Mouse (Mus musculus) layer of hippocampus, adult 18-20 months (tissue): Measurements from ENCODE around the gene Tbxas1. TPM values are rescaled to one million over a fixed set of nuclear protein-coding genes. Genes with fewer than 3 reads are reported as not detected.
A peak's percentile ranks its signal among the peaks of the same experiment; 100 is the strongest.

Experiments
- DNase-seq, 2 experiments: peaks; one replicate each; pipeline ENCODE4 v3.0.0; 2022; ENCODE audit warnings: low spot score in 2 of 2
- total RNA-seq, 2 experiments: library from RNA; stranded (reverse); gene quantifications; 2 replicates each; pipeline ENCODE4 v1.2.3; 2021

Tbxas1 gene
- total RNA-seq, 2 experiments from 2014 or later: 1.9 to 2.7 TPM

DNA sequence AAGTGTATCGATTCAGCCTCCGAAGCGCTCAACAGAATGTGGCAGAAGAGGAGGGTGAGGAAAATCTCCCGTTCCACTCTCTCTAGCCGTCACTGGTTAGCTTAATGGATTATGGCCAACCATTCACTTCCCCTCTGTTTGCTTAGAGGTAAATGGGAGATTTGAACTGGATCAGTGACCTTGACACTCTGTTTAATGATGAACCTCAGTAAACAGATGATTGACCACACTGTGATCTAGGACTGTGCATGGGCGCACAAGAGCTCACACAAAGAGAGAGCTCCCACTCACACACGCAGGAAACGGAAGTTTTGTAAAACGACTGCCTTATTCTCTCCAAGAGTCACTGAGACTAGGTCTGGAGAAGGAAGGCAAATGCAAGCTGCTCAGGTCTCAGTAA lies 84.3 kb downstream of the Tbxas1 start:
- DNase-seq: no peak

DNA sequence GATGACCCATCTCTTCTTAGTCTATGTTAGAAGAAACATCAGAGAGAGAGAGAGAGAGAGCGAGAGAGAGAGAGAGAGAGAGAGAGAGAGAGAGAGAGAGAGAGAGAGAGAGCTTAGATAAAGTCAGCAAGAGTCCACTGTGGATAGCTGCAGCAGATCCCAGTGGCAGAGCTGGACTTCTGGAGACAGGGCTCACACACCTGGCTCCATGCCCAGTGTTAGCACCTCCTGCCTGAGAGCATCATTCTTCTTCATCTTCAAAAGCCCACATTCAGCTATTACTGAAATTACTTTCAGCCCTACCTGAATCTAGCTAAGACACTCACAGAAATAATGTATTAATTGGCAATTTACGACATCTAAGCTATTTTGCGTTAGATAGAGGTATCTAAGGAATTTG lies 85.2 kb downstream of the Tbxas1 start:
- no peak for DNase-seq

DNA sequence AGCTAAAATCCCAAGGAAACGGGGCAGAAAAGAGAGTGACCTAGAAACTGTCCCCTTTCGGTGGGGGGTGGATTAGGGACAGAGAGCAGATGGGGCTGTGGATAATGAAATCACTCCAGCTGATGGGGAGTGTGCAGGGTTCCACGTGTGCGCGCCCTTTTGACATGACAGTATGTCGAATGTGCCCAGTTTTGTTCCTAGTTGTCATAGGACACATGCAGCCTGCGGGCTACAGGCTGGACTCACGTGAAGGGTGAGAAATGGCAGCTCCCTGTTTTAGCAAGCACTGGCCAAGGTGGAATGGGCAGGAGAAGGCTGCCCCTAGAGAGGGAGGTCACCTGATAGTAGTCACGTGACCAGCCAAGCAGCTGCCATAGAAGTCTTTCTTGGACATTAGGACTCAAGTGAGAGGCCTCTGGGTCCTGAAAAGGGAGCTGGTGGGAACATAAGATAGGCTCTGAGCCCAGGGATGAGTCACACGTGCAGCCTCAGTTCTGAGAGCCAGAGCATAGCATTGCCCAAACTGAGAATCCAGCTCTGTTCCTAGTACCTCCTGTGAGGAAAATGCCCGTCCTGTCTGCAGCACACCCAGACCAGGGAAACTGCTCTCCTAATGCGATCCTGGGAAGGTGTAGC lies 85.7 kb downstream of the Tbxas1 start:
- DNase-seq: peak; percentile 21 to 74

DNA sequence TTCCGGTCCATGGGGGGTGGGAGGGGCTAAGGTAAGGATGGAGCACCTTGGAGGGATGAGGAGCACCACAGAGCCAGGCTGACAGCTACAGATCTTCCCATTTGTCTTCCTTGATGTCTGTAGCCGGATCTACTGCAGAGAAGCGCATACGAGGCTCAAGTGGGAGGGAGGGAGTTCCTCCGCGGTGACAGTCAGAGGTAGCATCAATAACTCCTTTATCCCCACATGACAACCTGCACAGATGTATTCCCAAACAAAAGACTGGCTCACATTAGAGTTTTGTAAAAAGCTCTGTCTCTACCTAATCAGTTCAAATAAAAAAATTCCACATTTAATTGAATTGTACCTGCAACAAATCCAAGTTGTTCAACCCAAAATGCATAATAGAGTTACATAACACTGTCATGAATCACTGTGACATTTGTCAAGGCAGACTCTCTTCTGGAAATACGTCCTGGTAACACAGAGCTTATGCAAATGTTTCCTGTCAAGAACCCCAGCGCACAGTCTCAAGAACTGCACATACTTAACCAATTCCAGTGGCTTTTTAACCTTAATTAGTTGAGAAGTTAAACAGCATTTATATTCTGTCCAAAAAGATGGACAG lies 86.3 kb downstream of the Tbxas1 start:
- peak; percentile 17 to 60 for DNase-seq

DNA sequence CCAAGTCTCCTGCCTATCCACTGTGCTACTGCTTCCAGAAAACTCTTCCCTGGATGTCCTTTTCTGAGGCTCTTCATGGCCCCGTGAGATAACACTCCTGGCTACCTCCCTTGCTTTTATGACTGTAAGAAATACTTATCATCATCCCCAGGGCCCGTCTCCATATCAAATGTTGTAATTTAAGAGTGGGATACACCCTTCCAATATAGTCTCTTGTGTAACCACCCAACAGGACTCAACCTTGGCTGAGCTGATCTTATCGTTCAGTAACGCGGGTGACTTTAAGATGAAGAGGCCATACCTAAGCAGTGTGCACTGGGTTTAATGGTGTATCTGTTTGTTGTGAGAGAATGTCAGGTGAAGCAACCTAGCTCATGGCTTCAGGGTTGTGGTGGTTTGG lies 91.6 kb downstream of the Tbxas1 start:
- DNase-seq: no peak

DNA sequence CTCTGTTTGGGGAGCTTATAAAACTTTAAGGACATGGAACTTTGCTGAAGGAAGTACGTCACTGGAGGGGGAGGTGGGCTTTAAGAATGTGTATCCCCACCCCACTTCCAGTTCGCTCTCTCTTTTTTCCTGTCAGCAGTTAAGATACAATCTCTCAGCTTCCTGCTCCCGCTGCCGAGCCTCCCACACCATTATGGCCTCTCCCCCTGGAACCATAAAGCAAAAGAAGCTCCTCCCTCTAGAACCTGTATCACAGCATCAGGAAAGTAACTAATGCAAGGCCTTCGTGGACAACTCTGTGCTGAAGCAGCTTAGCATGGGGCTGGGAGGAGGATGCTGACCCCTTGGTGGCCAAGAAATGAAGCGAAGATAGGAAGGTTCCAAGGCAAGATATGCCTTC lies 92.1 kb downstream of the Tbxas1 start:
- DNase-seq: no peak

DNA sequence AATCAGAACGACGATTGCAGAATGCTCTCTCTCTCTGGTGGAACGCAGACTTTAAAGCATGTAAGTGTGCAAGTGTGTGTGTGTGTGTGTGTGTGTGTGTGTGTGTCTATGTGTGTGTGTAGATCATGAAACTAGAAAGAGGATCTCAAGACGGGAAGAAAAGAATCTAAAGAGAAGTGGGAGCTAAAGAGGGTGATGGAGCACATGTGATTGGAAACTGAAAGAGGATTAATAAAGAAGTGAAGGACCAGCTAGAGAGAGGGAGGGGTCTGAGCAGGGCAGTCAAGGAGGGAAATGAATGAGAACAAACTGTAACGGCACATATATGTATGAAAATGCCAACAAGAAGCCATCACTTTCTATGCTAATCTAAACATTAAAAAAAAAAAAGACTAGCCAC lies 92.8 kb downstream of the Tbxas1 start:
- no peak for DNase-seq

DNA sequence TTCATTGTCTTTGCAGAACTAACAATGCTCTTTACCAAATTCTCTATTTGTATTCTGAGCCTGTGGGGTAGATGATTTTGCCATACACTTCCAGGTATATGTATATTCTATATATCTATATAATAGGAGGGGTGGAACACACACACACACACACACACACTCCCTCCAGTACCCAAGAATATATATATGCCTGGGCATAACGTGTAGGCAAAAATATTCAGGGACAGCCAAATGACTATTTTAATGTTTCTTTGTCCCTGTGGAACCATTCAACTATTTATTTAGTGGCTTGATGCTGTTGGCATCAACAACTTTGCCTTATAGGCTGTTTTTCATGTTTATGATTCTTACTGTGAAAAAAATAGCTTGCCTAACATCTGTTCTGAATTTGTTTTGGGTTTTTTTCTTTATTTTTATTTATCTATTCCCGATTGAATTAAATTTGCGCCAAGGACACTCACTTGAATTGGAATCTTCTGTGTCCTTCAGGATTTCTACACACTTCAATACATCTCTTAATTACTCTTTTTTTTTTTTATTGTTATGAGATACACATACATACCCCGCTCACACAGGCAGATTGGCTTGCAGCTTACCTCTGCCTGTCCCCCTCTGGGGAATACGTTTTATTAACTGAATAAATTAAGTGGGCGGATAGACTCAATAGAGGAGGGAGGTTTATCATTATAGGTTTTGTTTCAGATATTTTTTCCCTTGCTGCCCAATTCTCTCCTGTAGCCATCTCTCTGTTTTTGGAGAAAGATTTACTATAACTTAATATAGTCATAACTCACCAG lies 94.9 kb downstream of the Tbxas1 start:
- no peak for DNase-seq

DNA sequence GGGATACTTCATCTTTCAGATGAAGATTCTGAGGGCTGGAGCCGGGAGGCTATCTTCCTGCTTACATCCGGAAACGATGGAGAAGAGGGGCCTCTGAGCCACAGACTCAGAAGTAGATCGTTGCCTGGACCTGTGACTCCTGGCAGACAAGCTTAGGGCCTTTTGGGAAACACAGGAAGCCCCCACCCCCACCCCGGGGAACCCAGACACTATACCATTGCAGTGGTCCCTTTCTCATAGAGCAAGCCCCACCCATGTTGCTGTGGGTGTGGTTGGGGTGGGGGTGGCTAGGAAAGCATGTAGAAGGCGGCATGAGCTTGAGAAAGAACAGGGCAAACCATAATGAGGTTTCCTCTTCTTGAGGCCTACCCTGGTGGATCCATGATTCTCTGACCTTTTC lies 95.6 kb downstream of the Tbxas1 start:
- DNase-seq: no peak

DNA sequence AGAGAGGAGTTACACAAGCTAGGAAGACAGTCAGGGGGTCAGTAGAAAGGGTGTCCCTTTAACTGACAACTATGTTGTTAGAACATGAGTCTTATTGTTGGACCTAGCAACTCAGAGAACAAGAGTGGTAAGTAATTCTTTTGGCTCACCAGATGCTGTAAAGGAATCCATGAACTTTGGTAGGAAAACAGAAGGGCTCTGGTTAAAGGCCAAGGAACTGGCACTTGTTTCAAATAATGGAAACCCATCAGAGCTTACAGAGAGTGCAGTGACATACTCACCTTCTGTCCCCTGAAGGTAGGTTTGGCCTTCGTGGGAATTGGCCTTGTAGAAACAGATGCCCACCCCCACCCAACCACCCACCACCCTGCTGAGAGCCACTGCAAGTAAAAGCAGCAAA lies 97.6 kb downstream of the Tbxas1 start:
- DNase-seq: no peak

DNA sequence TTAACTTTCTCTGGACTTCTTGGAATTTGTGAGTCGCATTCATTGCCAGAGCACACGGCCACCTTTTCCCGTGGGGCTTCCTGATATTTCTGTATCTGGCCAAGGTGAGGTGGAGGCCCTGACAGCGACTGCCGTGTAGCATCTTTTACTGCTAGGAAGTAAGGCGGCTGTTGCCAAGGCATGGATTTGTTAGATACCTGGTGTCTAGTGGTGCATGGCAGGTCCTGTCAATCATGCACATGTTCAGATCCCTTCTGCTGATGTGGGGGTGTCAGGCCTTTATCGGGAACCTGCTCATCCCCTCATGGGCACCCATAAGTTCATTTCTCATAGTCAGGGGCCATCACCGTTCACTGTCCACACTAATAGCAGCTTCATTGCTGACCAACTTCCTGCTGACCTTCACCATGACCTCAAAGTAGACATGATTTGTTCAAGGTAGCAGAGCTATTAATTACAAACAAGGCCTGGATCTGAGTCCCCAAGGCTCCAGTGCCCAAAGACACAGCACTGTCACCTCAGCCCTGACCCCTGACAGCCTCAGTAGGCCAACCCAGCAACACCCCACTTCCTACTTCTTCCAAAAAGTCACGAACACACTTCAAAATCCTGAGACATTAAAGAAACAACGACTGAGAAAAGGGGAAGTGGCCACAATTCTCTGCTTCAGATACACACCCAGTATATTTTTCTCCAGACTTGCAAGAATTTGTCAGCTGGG lies 98.4 kb downstream of the Tbxas1 start:
- no peak for DNase-seq

DNA sequence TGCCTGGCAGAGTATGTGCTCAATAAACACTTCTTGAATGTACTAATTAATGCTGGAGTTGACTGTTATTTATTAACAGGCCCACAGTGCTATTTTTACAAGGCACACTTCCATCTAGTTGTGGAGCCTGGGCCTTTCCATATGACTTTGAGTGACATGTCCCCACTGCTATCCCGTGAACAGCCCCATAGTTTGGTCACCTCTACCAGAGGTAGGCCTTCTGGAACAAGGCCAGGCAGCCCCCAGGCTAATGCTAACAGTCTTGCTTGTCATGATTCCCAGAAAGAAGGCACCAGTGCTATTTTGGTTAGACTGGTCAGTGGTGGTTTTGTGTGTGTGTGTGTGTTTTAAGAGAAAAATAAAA lies 98.9 kb downstream of the Tbxas1 start:
- DNase-seq: no peak

DNA sequence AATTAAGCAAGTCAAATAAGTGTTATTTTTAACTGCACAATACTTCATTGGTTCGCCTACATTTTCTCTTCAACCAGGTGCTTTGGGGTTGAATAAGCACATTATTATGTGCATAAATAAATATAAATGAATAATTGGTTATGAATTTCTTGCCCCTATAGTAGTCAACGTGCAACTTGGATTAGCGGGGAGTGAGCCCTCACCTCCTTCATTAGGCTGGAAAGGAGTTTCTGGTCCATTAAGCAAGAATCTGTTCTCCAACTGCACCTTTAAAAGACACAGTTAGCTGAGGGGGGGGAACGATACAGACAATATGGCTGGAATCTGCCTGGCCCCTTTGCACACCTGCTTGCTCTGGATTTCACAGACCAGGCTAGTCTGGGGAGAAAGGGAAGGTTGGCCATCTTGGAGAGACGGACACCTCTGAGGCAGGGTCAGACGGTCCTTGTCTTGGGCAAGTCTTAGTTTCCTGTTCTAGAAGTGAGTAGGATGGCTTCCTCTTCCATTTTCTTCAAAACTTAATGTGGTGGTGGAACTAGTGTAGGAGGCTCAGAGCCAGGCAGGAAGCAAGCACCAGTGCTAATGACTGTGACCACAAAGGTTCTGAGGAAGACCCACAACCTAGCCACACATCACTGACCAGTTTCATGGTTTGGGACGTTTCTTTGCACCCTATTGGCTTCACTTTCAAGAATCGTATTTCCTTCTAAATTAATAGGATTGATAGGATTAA lies 99.5 kb downstream of the Tbxas1 start:
- DNase-seq: no peak

DNA sequence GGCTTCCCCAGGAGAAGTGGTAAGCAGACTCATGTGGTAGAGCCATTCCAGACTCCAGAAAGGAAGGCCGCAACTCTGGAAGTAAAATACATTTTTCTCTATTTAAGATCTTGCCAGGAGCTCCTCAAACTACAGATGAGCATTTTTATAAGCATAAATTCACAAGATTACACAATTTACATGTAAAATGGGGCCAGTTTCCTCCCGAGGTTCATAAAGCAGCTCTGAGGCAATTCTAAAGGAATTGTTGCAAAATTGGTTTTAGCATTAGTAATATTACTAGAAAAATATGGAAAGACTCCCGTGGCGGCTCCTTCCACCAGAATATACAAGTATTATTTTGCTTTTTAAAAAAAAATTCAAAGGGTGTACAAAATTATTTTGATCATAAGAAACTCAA lies 100.7 kb downstream of the Tbxas1 start:
- DNase-seq: no peak

DNA sequence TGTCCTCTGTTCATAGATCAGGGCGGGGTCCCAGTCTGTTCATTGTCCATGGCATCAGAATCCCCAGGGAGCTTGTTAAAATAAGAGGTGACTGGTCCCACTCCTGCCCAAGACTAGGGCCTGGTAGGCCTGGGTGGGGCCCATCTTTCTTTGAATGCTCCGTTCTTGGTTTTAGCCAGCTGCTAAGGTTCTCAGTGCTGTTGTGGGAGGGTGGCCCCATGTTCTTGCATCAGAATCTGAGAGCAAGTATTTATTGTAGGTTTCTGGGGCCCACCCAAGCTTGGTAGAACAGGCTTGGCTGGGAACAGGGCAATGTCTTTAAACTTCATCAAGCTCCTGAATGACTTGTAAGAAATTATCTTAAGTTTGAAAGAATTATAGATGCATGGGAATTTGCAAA lies 101.2 kb downstream of the Tbxas1 start:
- no peak for DNase-seq

DNA sequence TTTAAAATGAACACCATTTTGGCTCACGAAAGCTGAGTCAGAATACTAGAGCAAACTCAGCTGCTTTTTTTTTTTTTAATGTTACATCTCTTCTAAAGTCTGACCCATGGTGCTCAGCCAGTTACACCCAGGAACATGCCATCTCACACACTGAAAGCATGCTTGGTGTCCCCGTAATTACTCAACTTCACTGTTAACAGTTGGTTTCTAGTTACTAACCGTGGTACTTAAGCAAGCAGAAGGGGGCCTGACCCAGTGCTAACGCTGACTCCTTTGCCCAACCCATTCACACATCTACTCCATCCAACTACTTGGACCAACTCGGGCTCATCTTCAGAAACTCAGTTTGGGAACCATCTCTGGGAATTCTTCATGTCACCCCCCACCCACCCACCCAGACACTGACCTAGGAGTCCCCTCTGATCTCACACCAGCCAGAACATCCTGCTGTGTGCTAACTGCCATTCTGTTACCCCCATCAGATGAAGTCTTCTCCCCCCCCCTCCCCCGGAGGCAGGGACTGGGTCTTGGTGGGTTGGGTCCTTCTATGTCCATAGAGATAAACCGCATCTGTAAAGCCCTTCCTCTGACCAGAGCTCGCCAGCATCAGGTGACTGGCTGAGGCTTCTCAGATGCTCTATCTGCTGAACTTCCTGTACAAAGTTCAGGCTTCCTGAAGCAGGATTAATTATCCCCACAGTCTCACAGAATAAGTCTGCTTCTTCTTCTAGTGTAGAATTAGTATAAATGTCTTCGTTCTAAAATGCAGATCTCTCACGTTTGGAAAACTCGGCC lies 105.9 kb downstream of the Tbxas1 start:
- no peak for DNase-seq

DNA sequence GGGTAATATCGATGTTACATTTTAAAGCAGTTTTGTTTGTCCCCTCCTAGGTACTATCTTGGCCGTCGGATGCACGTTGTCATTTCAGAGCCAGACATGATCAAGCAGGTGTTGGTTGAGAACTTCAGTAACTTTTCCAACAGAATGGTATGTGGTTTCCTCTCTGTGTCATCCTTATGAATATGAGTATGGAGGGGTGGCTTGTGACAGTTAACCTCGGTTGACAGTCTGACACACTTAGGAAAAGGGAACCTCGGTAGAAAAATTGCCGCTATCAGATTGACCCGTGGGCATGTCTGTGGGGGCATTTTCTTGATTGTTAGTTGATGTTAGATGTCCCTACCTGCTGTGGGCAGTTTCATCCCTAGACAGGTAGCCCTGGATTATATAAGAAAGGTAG lies 106.9 kb downstream of the Tbxas1 start:
- DNase-seq: no peak

DNA sequence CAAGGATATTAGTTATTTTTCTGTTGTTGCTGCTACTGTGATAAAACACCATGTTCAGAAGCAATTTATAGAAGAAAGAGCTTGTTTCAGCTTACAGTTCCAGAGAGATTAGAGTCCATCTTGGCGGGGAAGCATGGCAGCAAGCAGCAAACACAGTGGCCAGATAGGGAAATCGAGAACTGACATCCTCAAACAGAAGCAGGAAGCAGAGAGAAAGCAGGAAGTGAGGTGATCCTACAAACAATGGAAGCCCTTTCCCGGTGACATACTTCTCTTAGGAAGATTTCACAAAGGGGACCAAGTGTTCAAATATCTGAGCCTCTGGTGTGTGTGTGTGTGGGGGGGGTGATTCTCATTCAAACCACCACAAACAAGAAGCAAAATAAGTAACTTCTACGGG lies 107.5 kb downstream of the Tbxas1 start:
- DNase-seq: no peak

DNA sequence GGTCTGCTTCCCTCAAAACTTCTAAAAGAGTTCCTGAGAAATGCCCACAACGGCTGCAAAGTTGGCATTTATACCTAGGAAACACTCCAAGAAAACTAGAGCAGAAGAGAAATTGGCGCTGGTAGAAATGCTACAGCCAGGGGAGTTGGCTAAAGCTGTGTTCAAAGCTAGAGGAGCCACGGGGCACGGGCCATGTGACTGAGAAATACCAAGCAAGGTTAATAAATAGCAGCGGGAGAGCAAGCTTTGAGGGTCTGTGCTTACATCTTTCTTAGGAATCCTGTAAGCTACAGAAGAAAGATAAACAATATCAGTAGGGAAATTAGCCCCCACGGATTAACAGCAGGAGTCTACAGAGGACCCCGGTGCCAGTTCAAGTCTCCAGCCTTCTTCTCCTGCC lies 107.9 kb downstream of the Tbxas1 start:
- no peak for DNase-seq

DNA sequence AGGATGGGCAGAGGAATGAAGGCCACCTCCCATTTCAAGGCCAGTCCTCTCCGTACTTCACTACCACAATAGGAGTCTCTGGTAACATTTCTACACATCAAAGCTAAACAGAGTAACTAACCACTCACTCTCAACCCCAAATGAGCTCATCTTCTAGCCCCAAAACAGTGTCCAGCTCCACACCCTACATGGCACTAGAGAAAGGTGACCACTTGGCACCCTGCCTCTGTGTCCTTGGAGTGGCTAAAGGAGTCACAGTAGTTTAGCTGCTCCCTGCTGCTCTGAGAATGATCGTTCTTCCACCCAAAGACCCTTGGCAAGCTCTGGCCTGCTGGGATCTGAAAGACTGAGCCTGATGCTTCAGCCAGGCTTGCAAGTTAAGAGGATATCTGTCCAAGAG lies 109.4 kb downstream of the Tbxas1 start:
- DNase-seq: no peak

DNA sequence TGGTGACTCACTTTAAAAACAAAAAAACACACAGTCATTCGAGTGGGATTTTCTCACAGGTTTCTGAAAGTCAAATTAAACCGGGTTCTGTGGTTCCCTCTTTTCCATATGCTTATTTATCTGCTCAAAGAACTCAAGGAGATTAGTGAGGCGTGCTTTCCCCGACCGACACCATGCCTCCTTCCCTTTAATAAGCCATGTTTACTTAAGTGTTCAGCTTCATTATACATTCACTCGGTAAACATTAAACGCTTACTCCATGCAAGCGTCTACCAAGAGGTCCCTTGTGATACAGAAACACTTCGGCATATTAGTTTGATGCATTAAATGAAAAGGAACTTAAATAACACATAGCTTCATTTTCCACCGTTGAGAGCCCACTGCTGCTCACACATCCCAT lies 111.4 kb downstream of the Tbxas1 start:
- no peak for DNase-seq
